Mouse (Mus musculus): ENCODE measurements at regions not wholly inside any gene's neighbourhood (a gene's known extent, or its start where the extent isn't known, plus 50 kb on each side); places are given as distances from the start of the nearest gene placed in this dataset.

DNA sequence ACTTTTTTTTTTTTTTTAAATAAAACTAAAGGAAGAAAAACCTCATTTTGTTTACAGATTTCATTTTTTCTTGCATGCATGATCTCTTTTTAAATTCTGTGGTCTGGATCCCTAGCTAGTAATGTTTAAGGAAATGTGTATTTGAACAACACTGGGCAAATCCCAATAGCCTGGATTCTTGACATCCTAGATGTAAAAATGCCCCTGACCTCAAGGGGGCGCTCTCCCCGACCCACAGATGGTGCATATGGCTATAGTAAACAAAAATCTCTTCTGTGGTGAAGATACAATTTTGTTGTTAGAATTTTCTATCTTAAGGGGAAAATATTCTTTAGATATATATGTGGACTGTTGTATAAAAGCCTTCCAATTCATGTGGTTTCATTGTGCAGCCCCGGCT, 67.1 kb upstream of the Trpm3 start:
- WGBS (ENCODE audit: insufficient replicate concordance): 34% methylated on average over 3 of the region's 3 CpGs

GRCm38 (mm10) chr19:22074042-22074441, 64.8 kb upstream of the Trpm3 start:
- 72% methylated on average over 7 of the region's 7 CpGs for WGBS (ENCODE audit: insufficient replicate concordance)
- no peaks in the 10 kb centered on the region for H3K4me1 ChIP-seq (ENCODE audit: control insufficient read depth, insufficient read depth, low read length)
- H3K4me2 ChIP-seq: no peak overlapping the region
- H3K4me3 ChIP-seq (ENCODE audit: low read depth, low read length): no peak overlapping the region
- H3K9me3 ChIP-seq (replicated peaks; ENCODE audit: control insufficient read depth, low read length): no peaks in the 10 kb centered on the region
- no peaks in the 10 kb centered on the region for H3K36me3 ChIP-seq (ENCODE audit: control insufficient read depth, insufficient read depth, low read length)
- H3K27ac ChIP-seq (ENCODE audit: low read depth, low read length): no peak overlapping the region
- no peak for ATAC-seq (replicated peaks; ENCODE audit: insufficient number of reproducible peaks, low FRiP score, low TSS enrichment)
- H3K27me3 ChIP-seq (ENCODE audit: control insufficient read depth, insufficient read depth, low read length): no peaks in the 10 kb centered on the region
- H3K9ac ChIP-seq (ENCODE audit: low read depth, low read length): no peak overlapping the region

More for the DNA sequence above, 67.1 kb upstream of the Trpm3 start:
- no peak for ATAC-seq (replicated peaks; ENCODE audit: insufficient number of reproducible peaks, low FRiP score, low TSS enrichment)
- H3K9ac ChIP-seq (ENCODE audit: low read depth, low read length): no peak overlapping the region
- H3K4me1 ChIP-seq (ENCODE audit: control insufficient read depth, insufficient read depth, low read length): no peaks in the 10 kb centered on the region
- H3K27me3 ChIP-seq (ENCODE audit: control insufficient read depth, insufficient read depth, low read length): no peaks in the 10 kb centered on the region
- no peaks in the 10 kb centered on the region for H3K9me3 ChIP-seq (replicated peaks; ENCODE audit: control insufficient read depth, low read length)
- H3K36me3 ChIP-seq (ENCODE audit: control insufficient read depth, insufficient read depth, low read length): no peaks in the 10 kb centered on the region
- no peak overlapping the region for H3K27ac ChIP-seq (ENCODE audit: low read depth, low read length)
- H3K4me2 ChIP-seq: no peak overlapping the region
- no peak overlapping the region for H3K4me3 ChIP-seq (ENCODE audit: low read depth, low read length)

DNA sequence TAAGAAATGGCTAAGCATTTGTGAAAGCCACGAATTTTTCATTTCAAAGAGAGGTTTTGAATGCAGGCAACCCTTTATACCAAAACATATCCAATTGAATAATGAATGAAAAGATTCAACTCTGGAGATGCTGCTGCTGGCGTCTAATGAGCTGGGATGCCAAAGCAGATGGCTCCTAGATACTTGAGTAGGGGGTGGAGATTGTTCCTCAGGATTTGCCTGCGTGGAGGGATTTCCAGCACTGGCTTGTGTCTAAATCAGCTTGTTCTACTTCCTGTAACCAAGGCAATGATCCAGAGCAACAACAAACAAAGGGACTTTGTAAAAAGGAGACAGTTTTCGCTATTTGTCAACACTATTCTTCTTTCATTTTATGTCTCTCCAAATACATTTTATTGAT, 57.4 kb upstream of the Trpm3 start:
- 44% methylated on average over 4 of the region's 4 CpGs for WGBS (ENCODE audit: insufficient replicate concordance)
- H3K9ac ChIP-seq (ENCODE audit: low read depth, low read length): no peak overlapping the region
- no peak overlapping the region for H3K4me2 ChIP-seq
- no peaks in the 10 kb centered on the region for H3K9me3 ChIP-seq (replicated peaks; ENCODE audit: control insufficient read depth, low read length)
- no peaks in the 10 kb centered on the region for H3K36me3 ChIP-seq (ENCODE audit: control insufficient read depth, insufficient read depth, low read length)
- H3K27me3 ChIP-seq (ENCODE audit: control insufficient read depth, insufficient read depth, low read length): no peaks in the 10 kb centered on the region
- no peak overlapping the region for H3K27ac ChIP-seq (ENCODE audit: low read depth, low read length)
- H3K4me1 ChIP-seq (ENCODE audit: control insufficient read depth, insufficient read depth, low read length): no peaks in the 10 kb centered on the region
- no peak for ATAC-seq (replicated peaks; ENCODE audit: insufficient number of reproducible peaks, low FRiP score, low TSS enrichment)
- no peak overlapping the region for H3K4me3 ChIP-seq (ENCODE audit: low read depth, low read length)
